Mouse (Mus musculus) ES-Bruce4 (cell line): Measurements from ENCODE around the gene Sema3b.

Source experiments
- CTCF ChIP-seq: IDR thresholded peaks from one replicate; pipeline ENCODE4 v1.8.1; 2011; ENCODE audit warnings: low read depth, low read length
- EP300 ChIP-seq: IDR thresholded peaks from 2 replicates; pipeline ENCODE4 v1.6.1; 2011; ENCODE audit warnings: low read depth, low read length; ENCODE audit not compliant: insufficient read depth
- POLR2A ChIP-seq: IDR thresholded peaks from one replicate; pipeline ENCODE4 v1.8.1; 2011; ENCODE audit warnings: low read length; ENCODE audit not compliant: insufficient read depth

GRCm38 (mm10) chr9:107551117-107551889, 57.7 kb downstream of the Sema3b start, which contains the start of gene Rassf1:
- TF ChIP-seq POLR2A, result no peak
- TF ChIP-seq CTCF, result no peak
- no peak for TF ChIP-seq EP300
